Mouse (Mus musculus): ENCODE data around the gene Krtap9-5. TPM values are rescaled to one million over a fixed set of nuclear protein-coding genes. Genes with fewer than 3 reads are reported as not detected.

Krtap9-5 gene
- not detected in 2 replicates for polyA plus RNA-seq (2014; fragmentation: Nextera tagmentation; extraction: Ambion mirVana)

- ATAC-seq (replicated peaks; ENCODE audit: low FRiP score): no peak
- H3K4me3 ChIP-seq (ENCODE audit: low read depth, low read length): no peak within 1 kb of the TSS
- 89% methylated on average over 2 of the region's 2 CpGs for WGBS
Measured at GRCm38 (mm10) chr11:99948175-99948574, at the start of gene Krtap9-5. Krtap9-5 (plus strand) TSS chr11:99948475.

GRCm38 (mm10) chr11:99907620-99908019 lies 40.7 kb upstream of the Krtap9-5 start, which contains the start of gene Krtap31-1:
Krtap31-1 (plus strand) TSS chr11:99907920.
- Histone ChIP-seq H3K9me3 (ENCODE audit: control insufficient read depth, low read length) (no peaks in the 10 kb centered on the region), H3K4me1 (replicated peaks; ENCODE audit: control insufficient read depth, insufficient read depth, low read length) (no peaks in the 10 kb centered on the region), H3K9ac (ENCODE audit: low read length) (no peak within 1 kb of the TSS), H3K4me2 (ENCODE audit: low read depth, low read length, severe bottlenecking) (no peak within 1 kb of the TSS), H3K4me3 (ENCODE audit: low read depth, low read length) (no peak within 1 kb of the TSS), H3K36me3 (ENCODE audit: control insufficient read depth, insufficient read depth, low read length) (no peaks in the 10 kb centered on the region), H3K27me3 (ENCODE audit: control insufficient read depth, insufficient read depth, low read length) (no peaks in the 10 kb centered on the region), H3K27ac (ENCODE audit: low read depth, low read length) (no peak within 1 kb of the TSS)
- 87% methylated on average over 2 of the region's 2 CpGs for WGBS
- ATAC-seq (replicated peaks; ENCODE audit: low FRiP score) (no peak), DNase-seq (ENCODE audit: low spot score) (no peak)

More at GRCm38 (mm10) chr11:99948175-99948574, at the start of gene Krtap9-5:
- Histone ChIP-seq H3K27ac (ENCODE audit: low read depth, low read length) (no peak within 1 kb of the TSS), H3K4me2 (ENCODE audit: low read depth, low read length, severe bottlenecking) (no peak within 1 kb of the TSS), H3K9me3 (ENCODE audit: control insufficient read depth, low read length) (no peaks in the 10 kb centered on the region), H3K9ac (ENCODE audit: low read length) (no peak within 1 kb of the TSS), H3K27me3 (ENCODE audit: control insufficient read depth, insufficient read depth, low read length) (no peaks in the 10 kb centered on the region), H3K36me3 (ENCODE audit: control insufficient read depth, insufficient read depth, low read length) (no peaks in the 10 kb centered on the region), H3K4me1 (replicated peaks; ENCODE audit: control insufficient read depth, insufficient read depth, low read length) (no peaks in the 10 kb centered on the region)
- DNase-seq (ENCODE audit: low spot score): no peak

- Histone ChIP-seq H3K4me1 (replicated peaks; ENCODE audit: control insufficient read depth, insufficient read depth, low read length) (no peaks in the 10 kb centered on the region), H3K27me3 (ENCODE audit: control insufficient read depth, insufficient read depth, low read length) (no peaks in the 10 kb centered on the region), H3K36me3 (ENCODE audit: control insufficient read depth, insufficient read depth, low read length) (no peaks in the 10 kb centered on the region), H3K4me2 (ENCODE audit: low read depth, low read length, severe bottlenecking) (no peak within 1 kb of the TSS), H3K9me3 (ENCODE audit: control insufficient read depth, low read length) (no peaks in the 10 kb centered on the region), H3K9ac (ENCODE audit: low read length) (no peak within 1 kb of the TSS), H3K27ac (ENCODE audit: low read depth, low read length) (no peak within 1 kb of the TSS), H3K4me3 (ENCODE audit: low read depth, low read length) (no peak within 1 kb of the TSS)
- DNase-seq (ENCODE audit: low spot score): no peak
- 91% methylated on average over 3 of the region's 3 CpGs for WGBS
- ATAC-seq (replicated peaks; ENCODE audit: low FRiP score): no peak
Measured at GRCm38 (mm10) chr11:99914451-99914850, 33.8 kb upstream of the Krtap9-5 start, which contains the start of gene Gm11565. Gm11565 (plus strand) TSS chr11:99914751.

- no peak within 1 kb of the TSS for H3K4me2 ChIP-seq (ENCODE audit: low read depth, low read length, severe bottlenecking)
- H3K27me3 ChIP-seq (ENCODE audit: control insufficient read depth, insufficient read depth, low read length): no peaks in the 10 kb centered on the region
- WGBS: 88% methylated on average over 1 of the region's 1 CpGs
- ATAC-seq (replicated peaks; ENCODE audit: low FRiP score) (no peak), DNase-seq (ENCODE audit: low spot score) (no peak)
- H3K9me3 ChIP-seq (ENCODE audit: control insufficient read depth, low read length): no peaks in the 10 kb centered on the region
- no peak within 1 kb of the TSS for H3K9ac ChIP-seq (ENCODE audit: low read length)
- H3K27ac ChIP-seq (ENCODE audit: low read depth, low read length): no peak within 1 kb of the TSS
- no peak within 1 kb of the TSS for H3K4me3 ChIP-seq (ENCODE audit: low read depth, low read length)
- H3K36me3 ChIP-seq (ENCODE audit: control insufficient read depth, insufficient read depth, low read length): no peaks in the 10 kb centered on the region
- no peaks in the 10 kb centered on the region for H3K4me1 ChIP-seq (replicated peaks; ENCODE audit: control insufficient read depth, insufficient read depth, low read length)
Measured at GRCm38 (mm10) chr11:99935991-99936390, 12.3 kb upstream of the Krtap9-5 start, which contains the start of gene Krtap31-2. Krtap31-2 (plus strand) TSS chr11:99936291.

- H3K4me3 ChIP-seq (ENCODE audit: low read depth, low read length): no peak overlapping the region
- no peak for DNase-seq (ENCODE audit: low spot score)
- no peak for ATAC-seq (replicated peaks; ENCODE audit: low FRiP score)
- 96% methylated on average over 9 of the region's 9 CpGs for WGBS
- H3K4me2 ChIP-seq (ENCODE audit: low read depth, low read length, severe bottlenecking): no peak overlapping the region
- no peaks in the 10 kb centered on the region for H3K27me3 ChIP-seq (ENCODE audit: control insufficient read depth, insufficient read depth, low read length)
- H3K36me3 ChIP-seq (ENCODE audit: control insufficient read depth, insufficient read depth, low read length): no peaks in the 10 kb centered on the region
- H3K4me1 ChIP-seq (replicated peaks; ENCODE audit: control insufficient read depth, insufficient read depth, low read length): no peaks in the 10 kb centered on the region
- no peak overlapping the region for H3K27ac ChIP-seq (ENCODE audit: low read depth, low read length)
- no peak overlapping the region for H3K9ac ChIP-seq (ENCODE audit: low read length)
- H3K9me3 ChIP-seq (ENCODE audit: control insufficient read depth, low read length): no peaks in the 10 kb centered on the region
Measured at GRCm38 (mm10) chr11:99937751-99938264, 10.5 kb upstream of the Krtap9-5 start.

- ATAC-seq (replicated peaks; ENCODE audit: low FRiP score) (no peak), DNase-seq (ENCODE audit: low spot score) (no peak)
- no peak overlapping the region for H3K4me3 ChIP-seq (ENCODE audit: low read depth, low read length)
- H3K27me3 ChIP-seq (ENCODE audit: control insufficient read depth, insufficient read depth, low read length): no peaks in the 10 kb centered on the region
- H3K27ac ChIP-seq (ENCODE audit: low read depth, low read length): no peak overlapping the region
- no peaks in the 10 kb centered on the region for H3K36me3 ChIP-seq (ENCODE audit: control insufficient read depth, insufficient read depth, low read length)
- H3K4me1 ChIP-seq (replicated peaks; ENCODE audit: control insufficient read depth, insufficient read depth, low read length): no peaks in the 10 kb centered on the region
- no peak overlapping the region for H3K9ac ChIP-seq (ENCODE audit: low read length)
- WGBS: 50% methylated on average over 6 of the region's 6 CpGs
- no peak overlapping the region for H3K4me2 ChIP-seq (ENCODE audit: low read depth, low read length, severe bottlenecking)
- H3K9me3 ChIP-seq (ENCODE audit: control insufficient read depth, low read length): no peaks in the 10 kb centered on the region
Measured at GRCm38 (mm10) chr11:99964213-99964612, 15.9 kb downstream of the Krtap9-5 start.

- H3K4me2 ChIP-seq (ENCODE audit: low read depth, low read length, severe bottlenecking): no peak overlapping the region
- no peak overlapping the region for H3K27ac ChIP-seq (ENCODE audit: low read depth, low read length)
- H3K9me3 ChIP-seq (ENCODE audit: control insufficient read depth, low read length): no peaks in the 10 kb centered on the region
- ATAC-seq (replicated peaks; ENCODE audit: low FRiP score) (no peak), DNase-seq (ENCODE audit: low spot score) (no peak)
- no peaks in the 10 kb centered on the region for H3K4me1 ChIP-seq (replicated peaks; ENCODE audit: control insufficient read depth, insufficient read depth, low read length)
- WGBS: 85% methylated on average over 2 of the region's 2 CpGs
- H3K36me3 ChIP-seq (ENCODE audit: control insufficient read depth, insufficient read depth, low read length): no peaks in the 10 kb centered on the region
- no peaks in the 10 kb centered on the region for H3K27me3 ChIP-seq (ENCODE audit: control insufficient read depth, insufficient read depth, low read length)
- no peak overlapping the region for H3K4me3 ChIP-seq (ENCODE audit: low read depth, low read length)
- no peak overlapping the region for H3K9ac ChIP-seq (ENCODE audit: low read length)
Measured at GRCm38 (mm10) chr11:99965961-99966360, 17.7 kb downstream of the Krtap9-5 start.

GRCm38 (mm10) chr11:99978953-99979352 lies 30.7 kb downstream of the Krtap9-5 start, which contains the start of gene Krtap29-1:
Krtap29-1 (minus strand) TSS chr11:99979053.
- DNase-seq (ENCODE audit: low spot score) (no peak), ATAC-seq (replicated peaks; ENCODE audit: low FRiP score) (no peak)
- Histone ChIP-seq H3K9ac (ENCODE audit: low read length) (no peak within 1 kb of the TSS), H3K27ac (ENCODE audit: low read depth, low read length) (no peak within 1 kb of the TSS), H3K4me1 (replicated peaks; ENCODE audit: control insufficient read depth, insufficient read depth, low read length) (no peaks in the 10 kb centered on the region), H3K4me2 (ENCODE audit: low read depth, low read length, severe bottlenecking) (no peak within 1 kb of the TSS), H3K4me3 (ENCODE audit: low read depth, low read length) (no peak within 1 kb of the TSS), H3K9me3 (ENCODE audit: control insufficient read depth, low read length) (no peaks in the 10 kb centered on the region), H3K27me3 (ENCODE audit: control insufficient read depth, insufficient read depth, low read length) (no peaks in the 10 kb centered on the region), H3K36me3 (ENCODE audit: control insufficient read depth, insufficient read depth, low read length) (no peaks in the 10 kb centered on the region)
- WGBS: 77% methylated on average over 5 of the region's 5 CpGs

GRCm38 (mm10) chr11:99982731-99983130 lies 34.5 kb downstream of the Krtap9-5 start:
- 89% methylated on average over 9 of the region's 9 CpGs for WGBS
- Histone ChIP-seq H3K4me3 (ENCODE audit: low read depth, low read length) (no peak overlapping the region), H3K27ac (ENCODE audit: low read depth, low read length) (no peak overlapping the region), H3K9ac (ENCODE audit: low read length) (no peak overlapping the region), H3K9me3 (ENCODE audit: control insufficient read depth, low read length) (no peaks in the 10 kb centered on the region), H3K36me3 (ENCODE audit: control insufficient read depth, insufficient read depth, low read length) (no peaks in the 10 kb centered on the region), H3K4me1 (replicated peaks; ENCODE audit: control insufficient read depth, insufficient read depth, low read length) (no peaks in the 10 kb centered on the region), H3K4me2 (ENCODE audit: low read depth, low read length, severe bottlenecking) (no peak overlapping the region), H3K27me3 (ENCODE audit: control insufficient read depth, insufficient read depth, low read length) (no peaks in the 10 kb centered on the region)
- ATAC-seq (replicated peaks; ENCODE audit: low FRiP score) (no peak), DNase-seq (ENCODE audit: low spot score) (no peak)
